Mouse (Mus musculus) hindbrain, embryonic 15.5 days (tissue): Measurements from ENCODE around the gene Olfr1057. TPM values are rescaled to one million over a fixed set of nuclear protein-coding genes. Genes with fewer than 3 reads are reported as not detected.
"Not testable (repeated sequence)": the region's sequence is repeated elsewhere in the genome, so short reads cannot be mapped to it uniquely, and the experiment has no call there.

Experiments used
- ATAC-seq: fragments of 200-750 bp; cut with Nextera tagmentation; 2 replicates; pipeline ENCODE4 v1.8.0; 2017; ENCODE audit warnings: low read depth, moderate number of reproducible peaks, moderate TSS enrichment; ENCODE audit not compliant: low FRiP score
- H3K27ac ChIP-seq: fragments of 300-500 bp; sonication (generic); replicated peaks from 2 replicates; pipeline ENCODE4 v1.5.1; 2015; ENCODE audit warnings: mild to moderate bottlenecking, inconsistent platforms
- H3K27me3 ChIP-seq: fragments of 300-500 bp; sonication (generic); 2 replicates; pipeline ENCODE4 v1.6.1; 2015; ENCODE audit warnings: control low read depth, inconsistent platforms
- H3K36me3 ChIP-seq: fragments of 300-500 bp; sonication (generic); 2 replicates; pipeline ENCODE4 v1.6.1; 2015; ENCODE audit warnings: control low read depth, inconsistent platforms
- H3K4me1 ChIP-seq: fragments of 300-500 bp; sonication (generic); replicated peaks from 2 replicates; pipeline ENCODE4 v1.6.1; 2015; ENCODE audit warnings: control low read depth, inconsistent platforms
- H3K4me2 ChIP-seq: fragments of 300-500 bp; sonication (generic); 2 replicates; pipeline ENCODE4 v1.6.1; 2015; ENCODE audit warnings: moderate library complexity, mild to moderate bottlenecking, inconsistent platforms
- H3K4me3 ChIP-seq: fragments of 300-500 bp; sonication (generic); 2 replicates; pipeline ENCODE4 v1.5.1; 2015; ENCODE audit warnings: mild to moderate bottlenecking, inconsistent platforms
- H3K9ac ChIP-seq: fragments of 300-500 bp; sonication (generic); 2 replicates; pipeline ENCODE4 v1.6.1; 2015; ENCODE audit warnings: inconsistent platforms
- H3K9me3 ChIP-seq: fragments of 300-500 bp; sonication (generic); 2 replicates; pipeline ENCODE4 v1.6.1; 2016; ENCODE audit warnings: control low read depth, inconsistent platforms
- WGBS: fragments of 180-500 bp; shearing (Covaris S2); methylation state at CpG from one replicate; pipeline ENCODE4 v1.1.7; 2015; 5-methylcytosine and 5-hydroxymethylcytosine counted together
- polyA plus RNA-seq: library from polyadenylated mRNA; unstranded; fragments of >200 nt; fragmentation: Nextera tagmentation; extraction: Ambion mirVana; gene quantifications from 2 replicates; pipeline ENCODE4 v1.2.1, GENCODE M21; 2015

Gene Olfr1057
- polyA plus RNA-seq = not detected in 2 replicates

DNA sequence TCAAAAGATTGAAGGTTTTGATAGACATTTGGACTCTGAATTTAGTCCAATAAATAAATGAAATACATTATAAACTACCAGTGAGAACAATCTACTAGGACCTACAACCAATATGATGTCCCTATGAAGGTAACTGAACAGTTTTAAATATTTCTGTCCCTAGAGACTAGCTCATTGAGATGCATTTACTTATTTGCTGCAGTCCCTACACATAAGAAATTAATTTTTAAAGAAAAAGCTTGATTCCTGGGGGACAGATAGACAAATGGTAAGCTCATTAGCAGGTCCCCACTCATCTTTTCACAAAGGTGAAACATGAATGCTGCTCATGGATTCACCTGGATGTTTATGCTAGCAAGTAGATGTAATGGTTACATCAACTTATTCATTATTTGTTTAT lies at the start of gene Olfr1057:
TSS of gene Olfr1057 (minus strand) at position 101 of the 400 bp plus-strand sequence.
- no peak within 1 kb of the TSS for H3K27ac ChIP-seq
- no peak within 1 kb of the TSS for H3K4me3 ChIP-seq
- no peak within 1 kb of the TSS for H3K9ac ChIP-seq
- no peaks in the 10 kb centered on the region for H3K9me3 ChIP-seq
- no peaks in the 10 kb centered on the region for H3K27me3 ChIP-seq
- no peaks in the 10 kb centered on the region for H3K4me1 ChIP-seq
- H3K4me2 ChIP-seq = no peak within 1 kb of the TSS
- H3K36me3 ChIP-seq = no peaks in the 10 kb centered on the region
- ATAC-seq = no peak

DNA sequence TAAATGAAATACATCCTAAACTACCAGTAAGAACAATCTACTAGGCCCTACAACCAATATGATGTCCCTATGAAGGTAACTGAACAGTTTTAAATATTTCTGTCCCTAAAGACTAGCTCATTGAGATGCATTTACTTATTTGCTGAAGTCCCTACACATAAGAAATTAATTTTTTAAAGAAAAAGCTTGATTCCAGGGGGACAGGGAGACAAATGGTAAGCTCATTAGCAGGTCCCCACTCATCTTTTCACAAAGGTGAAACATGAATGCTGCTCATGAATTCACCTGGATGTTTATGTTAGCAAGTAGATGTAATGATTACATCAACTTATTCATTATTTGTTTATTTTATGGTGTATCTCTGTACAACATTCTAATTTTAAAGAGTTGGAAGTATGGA lies 48.5 kb upstream of the Olfr1057 start, which contains the start of gene Olfr1062:
TSS of gene Olfr1062 (minus strand) at position 101 of the 400 bp plus-strand sequence.
- H3K27me3 ChIP-seq, H3K4me1 ChIP-seq, ATAC-seq, H3K4me3 ChIP-seq, H3K4me2 ChIP-seq, H3K9me3 ChIP-seq, H3K27ac ChIP-seq, H3K9ac ChIP-seq, H3K36me3 ChIP-seq: not testable (repeated sequence)

DNA sequence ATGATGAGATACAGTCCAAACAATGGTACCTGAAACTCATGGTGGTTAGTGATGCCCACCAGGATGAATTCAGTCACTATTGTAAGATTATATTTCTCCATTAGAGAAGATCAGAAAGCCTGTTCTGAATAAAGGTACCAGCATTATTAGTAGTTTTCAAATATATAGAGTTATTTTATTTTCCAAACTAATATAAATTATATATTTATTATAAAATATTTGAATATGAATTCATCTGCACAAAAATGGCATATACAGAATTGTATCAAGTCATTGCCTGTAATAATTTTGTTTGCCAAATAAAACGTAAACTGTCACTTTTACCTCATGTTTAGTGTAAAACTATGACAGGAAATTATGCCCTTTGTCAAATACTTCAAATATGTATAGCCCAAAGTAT lies 35.8 kb upstream of the Olfr1057 start, which contains the start of gene Olfr1061:
TSS of gene Olfr1061 (minus strand) at position 101 of the 400 bp plus-strand sequence.
- no peak within 1 kb of the TSS for H3K27ac ChIP-seq
- 92% methylated on average over 1 of the region's 1 CpGs for WGBS
- H3K27me3 ChIP-seq = no peaks in the 10 kb centered on the region
- ATAC-seq = no peak
- no peaks in the 10 kb centered on the region for H3K4me1 ChIP-seq
- H3K4me3 ChIP-seq = no peak within 1 kb of the TSS
- H3K9ac ChIP-seq = no peak within 1 kb of the TSS
- no peaks in the 10 kb centered on the region for H3K9me3 ChIP-seq
- H3K4me2 ChIP-seq = no peak within 1 kb of the TSS
- no peaks in the 10 kb centered on the region for H3K36me3 ChIP-seq

DNA sequence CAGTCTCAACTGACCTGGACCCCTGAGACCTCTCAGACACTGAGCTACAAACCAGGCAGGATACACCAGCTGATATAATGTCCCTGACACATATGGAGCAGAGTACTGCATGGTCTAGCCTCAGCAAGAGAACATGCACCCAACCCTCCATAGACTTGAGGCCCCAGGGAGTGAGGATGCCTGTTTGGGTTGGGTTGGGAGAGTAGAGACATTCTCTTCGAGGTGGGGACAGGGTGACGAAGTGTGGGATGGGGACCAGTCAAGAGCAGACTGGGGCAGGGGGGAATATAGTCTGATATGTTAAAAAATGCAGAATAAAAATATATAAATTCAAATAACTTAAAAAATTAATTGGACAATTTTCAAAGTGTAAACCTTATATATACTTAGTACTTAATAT lies 16.9 kb upstream of the Olfr1057 start:
- no peak overlapping the region for H3K4me3 ChIP-seq
- H3K27me3 ChIP-seq = no peaks in the 10 kb centered on the region
- H3K27ac ChIP-seq = no peak overlapping the region
- no peak overlapping the region for H3K9ac ChIP-seq
- no peaks in the 10 kb centered on the region for H3K4me1 ChIP-seq
- 94% methylated on average over 2 of the region's 2 CpGs for WGBS
- H3K36me3 ChIP-seq = no peaks in the 10 kb centered on the region
- no peak overlapping the region for H3K4me2 ChIP-seq
- H3K9me3 ChIP-seq = no peaks in the 10 kb centered on the region
- no peak for ATAC-seq

DNA sequence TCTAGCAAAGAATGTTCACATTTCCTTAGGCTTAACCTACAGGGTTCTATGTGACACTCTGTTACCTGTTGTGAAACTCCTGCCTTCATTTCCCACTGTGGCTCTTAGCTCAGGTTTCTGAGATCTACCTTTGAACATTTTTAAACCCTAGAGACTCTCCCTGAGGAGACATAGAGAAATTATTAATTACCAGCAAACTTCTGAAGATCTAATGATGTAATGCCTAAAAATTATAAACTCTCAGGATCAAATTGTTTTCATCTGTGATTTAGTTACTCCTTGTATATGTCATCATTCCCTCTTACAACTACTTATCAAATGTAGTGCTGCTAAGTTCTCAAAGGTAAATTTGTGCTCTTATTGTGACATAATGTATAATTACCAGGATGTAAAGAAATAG lies 10.3 kb upstream of the Olfr1057 start, which contains the start of gene Olfr1058:
TSS of gene Olfr1058 (minus strand) at position 101 of the 400 bp plus-strand sequence.
- H3K27me3 ChIP-seq, H3K4me3 ChIP-seq, H3K4me2 ChIP-seq, ATAC-seq, H3K36me3 ChIP-seq, H3K4me1 ChIP-seq, H3K9ac ChIP-seq, H3K9me3 ChIP-seq, H3K27ac ChIP-seq: not testable (repeated sequence)

DNA sequence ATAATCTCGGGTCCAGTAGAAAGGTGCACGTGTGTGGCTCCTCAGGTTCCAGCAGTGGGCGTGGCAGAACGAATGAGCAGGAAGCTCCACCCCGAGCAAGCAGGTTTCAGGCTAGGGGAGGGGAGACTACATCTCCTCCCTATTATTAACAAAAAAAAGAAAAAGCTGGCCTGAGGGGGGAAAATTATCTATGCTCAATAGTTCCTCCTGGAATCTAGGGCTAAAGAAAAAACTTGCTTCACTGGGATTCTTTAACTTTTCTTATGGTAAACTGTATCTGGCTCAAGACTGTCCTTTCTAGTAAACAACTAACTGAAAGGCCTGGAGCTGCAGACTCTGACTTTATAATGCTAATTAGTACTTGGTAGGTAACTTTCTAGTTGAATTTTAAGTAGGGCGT lies 11.9 kb downstream of the Olfr1057 start:
- not testable (repeated sequence) for H3K36me3 ChIP-seq, H3K4me2 ChIP-seq, H3K9ac ChIP-seq, H3K4me1 ChIP-seq, H3K27ac ChIP-seq, H3K9me3 ChIP-seq, ATAC-seq, H3K4me3 ChIP-seq, H3K27me3 ChIP-seq
- WGBS = 58% methylated on average over 2 of the region's 6 CpGs

DNA sequence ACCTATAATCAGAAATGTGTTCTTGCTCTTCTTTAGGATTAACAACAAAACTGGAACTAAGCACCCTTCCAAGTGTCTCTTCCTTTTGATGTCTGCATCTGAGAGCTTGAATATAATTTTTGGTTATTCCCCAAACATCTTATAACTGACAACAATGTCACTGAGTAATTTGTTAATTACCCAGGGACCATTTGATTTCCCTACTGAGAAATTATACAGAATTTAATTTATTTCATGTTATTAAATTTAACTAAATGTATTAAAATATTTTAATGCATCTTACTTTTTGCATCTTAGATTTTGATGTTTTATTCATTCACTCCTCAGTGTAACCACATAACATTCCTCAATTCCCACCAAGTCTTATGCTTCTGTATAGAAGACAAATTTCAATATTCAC lies 15.8 kb downstream of the Olfr1057 start, which contains the start of gene Olfr1056:
TSS of gene Olfr1056 (minus strand) at position 101 of the 400 bp plus-strand sequence.
- Histone ChIP-seq H3K27ac (no peak within 1 kb of the TSS), H3K4me2 (no peak within 1 kb of the TSS), H3K9ac (no peak within 1 kb of the TSS), H3K4me3 (no peak within 1 kb of the TSS), H3K27me3 (no peaks in the 10 kb centered on the region), H3K36me3 (no peaks in the 10 kb centered on the region), H3K4me1 (no peaks in the 10 kb centered on the region), H3K9me3 (no peaks in the 10 kb centered on the region)
- ATAC-seq = no peak

DNA sequence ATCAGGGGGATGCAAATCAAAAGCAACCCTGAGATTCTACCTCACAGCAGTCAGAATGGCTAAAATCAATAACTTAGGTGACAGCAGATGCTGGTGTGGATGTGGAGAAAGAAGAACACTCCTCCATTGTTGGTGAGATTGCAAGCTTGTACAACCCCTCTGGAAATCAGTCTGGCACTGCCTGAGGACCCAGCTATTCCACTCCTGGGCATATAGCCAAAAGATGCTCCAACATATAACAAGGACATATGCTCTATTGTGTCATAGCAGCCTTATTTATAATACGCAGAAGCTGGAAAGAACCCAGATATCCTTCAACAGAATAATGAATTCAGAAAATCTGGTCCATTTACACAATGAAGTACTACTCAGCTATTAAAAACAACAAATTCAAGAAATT lies 26.4 kb downstream of the Olfr1057 start:
- H3K4me1 ChIP-seq, H3K27me3 ChIP-seq, H3K9me3 ChIP-seq, ATAC-seq, H3K36me3 ChIP-seq, H3K4me3 ChIP-seq, H3K27ac ChIP-seq, H3K4me2 ChIP-seq, H3K9ac ChIP-seq: not testable (repeated sequence)
- 76% methylated on average over 1 of the region's 1 CpGs for WGBS

DNA sequence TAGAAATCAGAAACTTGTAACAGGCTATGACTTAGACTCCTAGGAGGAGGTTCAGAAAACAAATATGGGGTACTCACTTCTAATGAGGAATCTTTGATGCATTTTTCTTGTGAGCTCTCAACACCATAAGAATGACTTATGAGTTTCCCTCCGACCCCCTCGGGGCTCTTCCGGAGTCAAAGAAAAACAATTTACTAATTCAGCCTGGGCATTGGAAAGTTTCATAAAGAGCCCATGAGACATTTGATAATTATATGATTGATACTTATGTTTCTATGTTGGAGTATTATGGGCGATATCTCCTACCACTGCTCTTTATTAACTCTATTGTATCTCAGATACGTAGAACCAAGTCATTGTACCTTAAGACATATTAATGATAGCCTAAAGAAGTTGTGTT lies 28.0 kb downstream of the Olfr1057 start, which contains the start of gene Olfr1055:
TSS of gene Olfr1055 (minus strand) at position 101 of the 400 bp plus-strand sequence.
- Histone ChIP-seq H3K4me2 (no peak within 1 kb of the TSS), H3K4me1 (no peaks in the 10 kb centered on the region), H3K36me3 (no peaks in the 10 kb centered on the region), H3K9ac (no peak within 1 kb of the TSS), H3K9me3 (no peaks in the 10 kb centered on the region), H3K27me3 (no peaks in the 10 kb centered on the region), H3K4me3 (no peak within 1 kb of the TSS), H3K27ac (no peak within 1 kb of the TSS)
- WGBS = 93% methylated on average over 5 of the region's 5 CpGs
- ATAC-seq = no peak

DNA sequence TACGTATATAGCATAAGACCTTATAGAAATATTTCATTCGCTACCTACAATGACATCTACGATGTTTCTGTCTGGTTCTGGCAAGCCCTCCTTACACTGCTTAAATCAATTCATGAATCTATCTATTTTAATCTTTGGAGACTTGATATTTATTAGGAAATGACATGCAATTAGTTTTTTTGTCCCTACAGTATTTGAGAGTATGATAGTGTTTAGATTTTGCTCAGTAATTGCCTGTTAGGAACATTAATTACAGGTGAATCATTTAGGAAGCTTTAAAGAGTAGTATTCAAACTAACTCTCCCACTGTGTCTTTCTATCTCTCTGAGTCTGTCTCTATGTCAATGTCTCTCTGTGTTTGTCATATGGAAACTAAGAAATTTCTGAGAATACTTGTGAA lies 42.9 kb downstream of the Olfr1057 start, which contains the start of gene Olfr1054:
TSS of gene Olfr1054 (minus strand) at position 101 of the 400 bp plus-strand sequence.
- 83% methylated on average over 3 of the region's 3 CpGs for WGBS
- Histone ChIP-seq H3K27ac (no peak within 1 kb of the TSS), H3K9ac (no peak within 1 kb of the TSS), H3K4me3 (no peak within 1 kb of the TSS), H3K4me2 (no peak within 1 kb of the TSS), H3K4me1 (no peaks in the 10 kb centered on the region), H3K9me3 (no peaks in the 10 kb centered on the region), H3K27me3 (no peaks in the 10 kb centered on the region), H3K36me3 (no peaks in the 10 kb centered on the region)
- ATAC-seq = no peak

Other genes starting within 250 kb of the Olfr1057 start
- gene Olfr1039, start 242.5 kb downstream of the Olfr1057 start, polyA plus RNA-seq = not detected in 2 replicates
- not detected in 2 replicates for gene Olfr1040, start 231.7 kb downstream of the Olfr1057 start, polyA plus RNA-seq
- gene Olfr1042, start 216.6 kb downstream of the Olfr1057 start, polyA plus RNA-seq = not detected in 2 replicates
- not detected in 2 replicates for gene Olfr1043, start 210.9 kb downstream of the Olfr1057 start, polyA plus RNA-seq
- not detected in 2 replicates for gene Olfr1044, start 200.6 kb downstream of the Olfr1057 start, polyA plus RNA-seq
- not detected in 2 replicates for gene Olfr52, start 192.7 kb downstream of the Olfr1057 start, polyA plus RNA-seq
- not detected in 2 replicates for gene Olfr1045, start 175.4 kb downstream of the Olfr1057 start, polyA plus RNA-seq
- gene Olfr1046, start 159.1 kb downstream of the Olfr1057 start, polyA plus RNA-seq = not detected in 2 replicates
- not detected in 2 replicates for gene Olfr1047, start 147.0 kb downstream of the Olfr1057 start, polyA plus RNA-seq
- not detected in 2 replicates for gene Olfr1048, start 138.1 kb downstream of the Olfr1057 start, polyA plus RNA-seq
- gene Olfr1049, start 120.1 kb downstream of the Olfr1057 start, polyA plus RNA-seq = not detected in 2 replicates
- not detected in 2 replicates for gene Olfr1051, start 99.3 kb downstream of the Olfr1057 start, polyA plus RNA-seq
- not detected in 2 replicates for gene Olfr1052, start 85.9 kb downstream of the Olfr1057 start, polyA plus RNA-seq
- gene Olfr1053, start 63.1 kb downstream of the Olfr1057 start, polyA plus RNA-seq = not detected in 2 replicates
- gene Olfr1054, start 43.0 kb downstream of the Olfr1057 start, polyA plus RNA-seq = not detected in 2 replicates
- gene Olfr1055, start 28.1 kb downstream of the Olfr1057 start, polyA plus RNA-seq = not detected in 2 replicates
- gene Olfr1056, start 15.9 kb downstream of the Olfr1057 start, polyA plus RNA-seq = not detected in 2 replicates
- not detected in 2 replicates for gene Olfr1058, start 10.2 kb upstream of the Olfr1057 start, polyA plus RNA-seq
- gene Olfr1061, start 35.7 kb upstream of the Olfr1057 start, polyA plus RNA-seq = not detected in 2 replicates
- not detected in 2 replicates for gene Olfr1062, start 48.4 kb upstream of the Olfr1057 start, polyA plus RNA-seq
- gene Olfr1065, start 72.2 kb upstream of the Olfr1057 start, polyA plus RNA-seq = not detected in 2 replicates
- gene Olfr1066, start 77.9 kb upstream of the Olfr1057 start, polyA plus RNA-seq = not detected in 2 replicates
- not detected in 2 replicates for gene Olfr228, start 109.0 kb upstream of the Olfr1057 start, polyA plus RNA-seq
- gene Olfr1076, start 130.1 kb upstream of the Olfr1057 start, polyA plus RNA-seq = not detected in 2 replicates
- gene Olfr1079, start 164.1 kb upstream of the Olfr1057 start, polyA plus RNA-seq = not detected in 2 replicates
- gene Olfr1080, start 179.8 kb upstream of the Olfr1057 start, polyA plus RNA-seq = not detected in 2 replicates
- not detected in 2 replicates for gene Olfr1082, start 220.6 kb upstream of the Olfr1057 start, polyA plus RNA-seq